Mouse (Mus musculus): ENCODE results near the gene Sipa1l1.

- TF ChIP-seq POLR2A (IDR thresholded peaks at IDR 0.05; ENCODE audit: insufficient read depth, low read depth, low read length): no peak
- no peak for TF ChIP-seq CTCF (IDR thresholded peaks at IDR 0.05; ENCODE audit: insufficient read depth, low read depth, low read length)
These were observed 326.8 kb downstream of the Sipa1l1 start for GRCm38 (mm10) chr12:82495936-82496335.
